9 mouse cellular contexts compared by ENCODE assay signal in the genomic region with DNA sequence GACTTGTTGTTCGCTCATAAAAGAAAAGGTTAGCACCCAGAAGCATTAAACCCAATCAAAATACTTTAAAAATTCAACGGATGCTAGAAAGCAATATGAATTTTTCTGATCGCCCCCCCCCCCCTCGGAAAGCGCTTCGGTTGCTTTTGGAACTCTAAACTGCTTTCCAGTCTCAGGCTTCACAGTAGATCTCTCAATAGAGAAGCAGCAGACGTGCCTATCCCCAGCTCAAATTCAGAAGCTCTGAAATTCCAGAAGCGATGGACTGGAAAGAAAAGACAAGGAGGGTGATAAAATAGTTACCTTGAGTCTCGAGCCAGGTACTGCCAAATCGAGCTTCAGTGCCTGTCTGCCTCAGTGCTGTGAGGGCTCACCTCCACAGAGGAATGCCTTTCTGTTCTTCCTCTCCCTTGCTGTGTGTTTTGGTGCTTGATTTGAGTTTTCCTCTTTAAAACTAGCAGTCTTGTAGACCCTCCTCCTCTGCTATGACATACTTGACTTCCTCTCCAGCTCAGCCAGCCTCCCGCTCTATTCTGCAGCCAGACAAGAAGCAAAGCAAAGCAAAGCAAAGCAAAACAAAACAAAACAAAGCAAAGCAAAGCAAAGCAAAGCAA. TPM values are rescaled to one million over a fixed set of nuclear protein-coding genes. Genes with fewer than 3 reads are reported as not detected.
DNase-seq lines count a peak whose midpoint lies in the region; ATAC-seq and TF ChIP-seq lines count a peak whose summit lies in the region.
"Had no signal": no experiment of that assay in that cellular context is flagged by ENCODE, and none has a peak within 500 bp of the region (broad histone marks: within the 10 kb centered on the region; RNA-seq: fewer than 3 reads in every experiment).

A gene (minus strand): TSS at position 610 of the 614 bp plus-strand sequence.

- TF ChIP-seq POLR2A in bone marrow macrophage, adult 2 months (IDR thresholded peaks at IDR 0.05; ENCODE audit: borderline replicate concordance, low read depth, low read length), result no peak
- peak; percentile 27; the same call in 1 of the 2 replicates for TF ChIP-seq POLR2A in lung, adult 2 months (IDR thresholded peaks at IDR 0.05; ENCODE audit: borderline replicate concordance, extremely low read depth, low read depth, low read length)

- H3K36me3 ChIP-seq in intestine, embryonic 15.5 days, result no peaks in the 10 kb centered on the region
- H3K36me3 ChIP-seq in neural tube, embryonic 14.5 days (ENCODE audit: control insufficient read depth, insufficient read depth, low read length), result no peaks in the 10 kb centered on the region

- in situ Hi-C loops in Patski (cut with MboI; ENCODE audit: low pct_unique_long_range_greater_than_20kb), result no loop called here

- CTCF ChIA-PET in Patski (lab: Charles Lee), result interaction anchor here (1.2 kb wide), 1 partner anchor 13 kb away, joined by 3 read pairs; no protein-coding TSS in a partner anchor

- peak within 1 kb of the TSS; percentile 35 for H3K4me2 ChIP-seq in intestine, embryonic 15.5 days (replicated peaks)
- peak within 1 kb of the TSS; percentile 24; the same call in 1 of the 2 replicates for H3K4me2 ChIP-seq in neural tube, embryonic 14.5 days (ENCODE audit: low read depth, low read length)

- H3K27me3 ChIP-seq in Patski, result peaks cover 28% of the 10 kb centered on the region
- no peaks in the 10 kb centered on the region for H3K27me3 ChIP-seq in intestine, embryonic 15.5 days (replicated peaks)
- no peaks in the 10 kb centered on the region for H3K27me3 ChIP-seq in neural tube, embryonic 14.5 days (ENCODE audit: control insufficient read depth, insufficient read depth, low read length)

- H3K4me1 ChIP-seq in bone marrow macrophage, adult 2 months (ENCODE audit: control insufficient read depth, insufficient read depth, low read length), result peaks cover 4% of the 10 kb centered on the region; the same call in 1 of the 2 replicates
- no peaks in the 10 kb centered on the region for H3K4me1 ChIP-seq in intestine, embryonic 15.5 days (replicated peaks)
- no peaks in the 10 kb centered on the region for H3K4me1 ChIP-seq in lung, adult 2 months (ENCODE audit: control insufficient read depth, insufficient read depth, low read length)
- no peaks in the 10 kb centered on the region for H3K4me1 ChIP-seq in neural tube, embryonic 14.5 days (ENCODE audit: control insufficient read depth, insufficient read depth, low read length)

- TF ChIP-seq CTCF in Patski (IDR thresholded peaks at IDR 0.05), result no peak
- TF ChIP-seq CTCF in bone marrow macrophage, adult 2 months (IDR thresholded peaks at IDR 0.05; ENCODE audit: low read depth, low read length), result no peak
- TF ChIP-seq CTCF in lung, adult 2 months (IDR thresholded peaks at IDR 0.05; ENCODE audit: insufficient read depth, low read length), result no peak

- no peak for DNase-seq in Patski (ENCODE audit: low read depth, low spot score)
- peak; percentile 89 for DNase-seq in heart, adult 11 months
- DNase-seq in lung, adult 2 months, result peak; percentile 5
- no peak for DNase-seq in frontal cortex, adult 2 months (ENCODE audit: extremely low spot score in 1 of 2, low spot score in 1 of 2)
- no peak for DNase-seq in layer of hippocampus, adult 8-10 months (ENCODE audit: low spot score in 2 of 2)

- POLR2A ChIA-PET in Patski (lab: Charles Lee), result interaction anchor here (0.6 kb wide), 2 partner anchors 161 to 932 kb away, joined by 3 read pairs; no protein-coding TSS in a partner anchor

- peak within 1 kb of the TSS; percentile 61 for H3K4me3 ChIP-seq in bone marrow macrophage, adult 2 months (ENCODE audit: insufficient read depth, low read length)
- peak within 1 kb of the TSS; percentile 31 for H3K4me3 ChIP-seq in intestine, embryonic 15.5 days (replicated peaks)
- H3K4me3 ChIP-seq in lung, adult 2 months (replicated peaks; ENCODE audit: extremely low read depth, low read depth, low read length), result peak within 1 kb of the TSS; percentile 87
- H3K4me3 ChIP-seq in neural tube, embryonic 14.5 days (ENCODE audit: low read depth, low read length), result peak within 1 kb of the TSS; percentile 20; the same call in 1 of the 2 replicates
- H3K4me3 ChIP-seq: erythroblast, embryonic 14.5 days had no signal

- no peak within 1 kb of the TSS for H3K9ac ChIP-seq in intestine, embryonic 15.5 days
- no peak within 1 kb of the TSS for H3K9ac ChIP-seq in neural tube, embryonic 14.5 days (replicated peaks; ENCODE audit: low read depth, low read length)

- H3K9me3 ChIP-seq in intestine, embryonic 15.5 days, result no peaks in the 10 kb centered on the region
- no peaks in the 10 kb centered on the region for H3K9me3 ChIP-seq in neural tube, embryonic 14.5 days (ENCODE audit: control insufficient read depth, low read length)

- H3K27ac ChIP-seq in bone marrow macrophage, adult 2 months (ENCODE audit: insufficient read depth, low read depth, low read length), result peak within 1 kb of the TSS; percentile 62
- peak within 1 kb of the TSS; percentile 67 for H3K27ac ChIP-seq in intestine, embryonic 15.5 days
- no peak within 1 kb of the TSS for H3K27ac ChIP-seq in neural tube, embryonic 14.5 days (ENCODE audit: low read depth, low read length)

- peak; percentile 74 for ATAC-seq in Patski
- ATAC-seq in intestine, embryonic 15.5 days, result peak; percentile 62; the same call in 1 of the 2 replicates
- no peak for ATAC-seq in neural tube, embryonic 14.5 days (ENCODE audit: low read depth)

- WGBS in intestine, embryonic 15.5 days, result 28% methylated on average over 11 of the region's 11 CpGs
- 26% methylated on average over 11 of the region's 11 CpGs for WGBS in lung, adult 2 months
- 24% methylated on average over 11 of the region's 11 CpGs for WGBS in neural tube, embryonic 14.5 days

RNA-seq across cellular contexts. Expression of the gene that starts here (rescaled TPM):
- polyA plus RNA-seq in Patski (2021), result 11.1 TPM
- 18.2 and 20.6 TPM in 2 replicates for polyA plus RNA-seq in bone marrow macrophage, adult 2 months (2012; ENCODE audit: insufficient read depth, insufficient read length, missing spikeins)
- 5.0 and 5.1 TPM in 2 replicates for polyA plus RNA-seq in intestine, embryonic 15.5 days (2015; fragmentation: Nextera tagmentation; extraction: Ambion mirVana)
- 2.8 and 4.2 TPM in 2 replicates for polyA plus RNA-seq in lung, adult 2 months (2012; rRNA removed)
- polyA plus RNA-seq in neural tube, embryonic 14.5 days (2014; fragmentation: Nextera tagmentation; extraction: Ambion mirVana), result 1.8 and 3.1 TPM in 2 replicates
- polyA plus RNA-seq in frontal cortex, adult 2 months (2012; rRNA removed), result 2.6 and 3.5 TPM in 2 replicates
- total RNA-seq in layer of hippocampus, adult 8-10 months (2022), result 1 to 10 TPM; 2.8 to 4.3 (median 3.1) TPM
- polyA plus RNA-seq: erythroblast, embryonic 14.5 days had no signal

Comparison
In these comparisons a context has a peak if more than half of its experiments do, and no peak if none do; other contexts are left out.
1. DNase-seq: peak in heart, adult 11 months (single experiment) and lung, adult 2 months (single experiment); none in Patski (single experiment), frontal cortex, adult 2 months (0 of 2) and layer of hippocampus, adult 8-10 months (0 of 2).
2. H3K4me3 ChIP-seq: peak in every context shown above with its lines; median percentile 87 in lung, adult 2 months; 61 in bone marrow macrophage, adult 2 months; 31 in intestine, embryonic 15.5 days; 20 in neural tube, embryonic 14.5 days.